Mouse (Mus musculus) hindbrain, embryonic 10.5 days (tissue): Measurements from ENCODE around the gene Gm15217. TPM values are rescaled to one million over a fixed set of nuclear protein-coding genes. Genes with fewer than 3 reads are reported as not detected.

Source experiments
- DNase-seq: peaks from one replicate; pipeline ENCODE4 v3.0.0-alpha.2; 2017; ENCODE audit warnings: low spot score
- H3K27ac ChIP-seq: fragments of 300-500 bp; sonication (generic); 2 replicates; pipeline ENCODE4 v1.5.1; 2016; ENCODE audit warnings: mild to moderate bottlenecking, moderate library complexity
- H3K27me3 ChIP-seq: fragments of 300-500 bp; sonication (generic); 2 replicates; pipeline ENCODE4 v1.6.1; 2016; ENCODE audit warnings: mild to moderate bottlenecking; ENCODE audit not compliant: poor library complexity, insufficient read depth, severe bottlenecking
- H3K36me3 ChIP-seq: fragments of 300-500 bp; sonication (generic); 2 replicates; pipeline ENCODE4 v1.6.1; 2016; ENCODE audit warnings: mild to moderate bottlenecking, moderate library complexity
- H3K4me1 ChIP-seq: fragments of 300-500 bp; sonication (generic); replicated peaks from 2 replicates; pipeline ENCODE4 v1.6.1; 2016; ENCODE audit warnings: mild to moderate bottlenecking
- H3K4me3 ChIP-seq: fragments of 300-500 bp; sonication (generic); 2 replicates; pipeline ENCODE4 v1.5.1; 2016; ENCODE audit warnings: mild to moderate bottlenecking, moderate library complexity
- H3K9me3 ChIP-seq: fragments of 300-500 bp; sonication (generic); 2 replicates; pipeline ENCODE4 v1.6.1; 2016; ENCODE audit warnings: mild to moderate bottlenecking, moderate library complexity
- WGBS: fragments of 180-500 bp; shearing (Covaris S2); methylation state at CpG from one replicate; pipeline ENCODE4 v1.1.7; 2016; 5-methylcytosine and 5-hydroxymethylcytosine counted together
- polyA plus RNA-seq: library from polyadenylated mRNA; unstranded; fragments of >200 nt; fragmentation: Nextera tagmentation; extraction: Ambion mirVana; gene quantifications from 2 replicates; pipeline ENCODE4 v1.2.1, GENCODE M21; 2016

Gm15217 gene
- not detected in 2 replicates for polyA plus RNA-seq

GRCm38 (mm10) chr14:46379285-46379684, at the start of gene Gm15217:
Gene Gm15217 (plus strand): TSS chr14:46379414.
- WGBS, result 86% methylated on average over 12 of the region's 12 CpGs
- H3K36me3 ChIP-seq, result peaks cover 5% of the 10 kb centered on the region; the same call in 1 of the 2 replicates
- peak within 1 kb of the TSS; percentile 60 for H3K27ac ChIP-seq
- H3K4me3 ChIP-seq, result peak within 1 kb of the TSS; percentile 49
- peaks cover 11% of the 10 kb centered on the region for H3K4me1 ChIP-seq
- peaks cover 75% of the 10 kb centered on the region for H3K27me3 ChIP-seq
- no peak for DNase-seq
- no peaks in the 10 kb centered on the region for H3K9me3 ChIP-seq

GRCm38 (mm10) chr14:46333421-46334237, 45.6 kb upstream of the Gm15217 start:
- WGBS, result 88% methylated on average over 8 of the region's 8 CpGs
- H3K27ac ChIP-seq, result no peak overlapping the region
- no peak for DNase-seq

GRCm38 (mm10) chr14:46338801-46339200, 40.4 kb upstream of the Gm15217 start:
- Histone ChIP-seq H3K4me3 (no peak overlapping the region), H3K27me3 (no peaks in the 10 kb centered on the region), H3K27ac (no peak overlapping the region), H3K9me3 (no peaks in the 10 kb centered on the region), H3K4me1 (no peaks in the 10 kb centered on the region), H3K36me3 (no peaks in the 10 kb centered on the region)
- no peak for DNase-seq
- WGBS, result 82% methylated on average over 11 of the region's 11 CpGs

More at GRCm38 (mm10) chr14:46333421-46334237, 45.6 kb upstream of the Gm15217 start:
- Histone ChIP-seq H3K4me1 (no peaks in the 10 kb centered on the region), H3K36me3 (no peaks in the 10 kb centered on the region), H3K9me3 (no peaks in the 10 kb centered on the region), H3K27me3 (no peaks in the 10 kb centered on the region), H3K4me3 (no peak overlapping the region)

GRCm38 (mm10) chr14:46344750-46345149, 34.5 kb upstream of the Gm15217 start:
- no peak overlapping the region for H3K27ac ChIP-seq
- peaks cover 5% of the 10 kb centered on the region; the same call in 1 of the 2 replicates for H3K9me3 ChIP-seq
- no peaks in the 10 kb centered on the region for H3K27me3 ChIP-seq
- H3K4me1 ChIP-seq, result no peaks in the 10 kb centered on the region
- no peak for DNase-seq
- no peak overlapping the region for H3K4me3 ChIP-seq
- H3K36me3 ChIP-seq, result no peaks in the 10 kb centered on the region

GRCm38 (mm10) chr14:46357286-46357685, 21.9 kb upstream of the Gm15217 start:
- Histone ChIP-seq H3K36me3 (no peaks in the 10 kb centered on the region), H3K27ac (no peak overlapping the region), H3K4me1 (no peaks in the 10 kb centered on the region), H3K9me3 (no peaks in the 10 kb centered on the region), H3K4me3 (no peak overlapping the region), H3K27me3 (no peaks in the 10 kb centered on the region)
- WGBS, result 90% methylated on average over 7 of the region's 7 CpGs
- no peak for DNase-seq

- WGBS, result 86% methylated on average over 8 of the region's 8 CpGs
- Histone ChIP-seq H3K27ac (no peak overlapping the region), H3K9me3 (no peaks in the 10 kb centered on the region), H3K4me1 (no peaks in the 10 kb centered on the region), H3K36me3 (no peaks in the 10 kb centered on the region), H3K4me3 (no peak overlapping the region), H3K27me3 (no peaks in the 10 kb centered on the region)
- DNase-seq, result no peak
Observed at GRCm38 (mm10) chr14:46357696-46358095, 21.5 kb upstream of the Gm15217 start.

- DNase-seq, result no peak
- no peaks in the 10 kb centered on the region for H3K4me1 ChIP-seq
- H3K4me3 ChIP-seq, result no peak overlapping the region
- H3K9me3 ChIP-seq, result no peaks in the 10 kb centered on the region
- no peak overlapping the region for H3K27ac ChIP-seq
- no peaks in the 10 kb centered on the region for H3K36me3 ChIP-seq
- 38% methylated on average over 10 of the region's 10 CpGs for WGBS
- H3K27me3 ChIP-seq, result no peaks in the 10 kb centered on the region
Observed at GRCm38 (mm10) chr14:46363209-46363608, 16.0 kb upstream of the Gm15217 start.

GRCm38 (mm10) chr14:46372452-46372851, 6.8 kb upstream of the Gm15217 start:
- Histone ChIP-seq H3K27ac (no peak overlapping the region), H3K4me1 (no peaks in the 10 kb centered on the region), H3K36me3 (no peaks in the 10 kb centered on the region), H3K4me3 (no peak overlapping the region), H3K27me3 (0 out of 2 replicates have a peak, but pooled peaks cover 9% of the 10 kb centered on the region), H3K9me3 (no peaks in the 10 kb centered on the region)
- DNase-seq, result no peak
- WGBS, result 47% methylated on average over 9 of the region's 9 CpGs

GRCm38 (mm10) chr14:46375796-46376195, 3.4 kb upstream of the Gm15217 start:
- WGBS, result 87% methylated on average over 5 of the region's 5 CpGs

GRCm38 (mm10) chr14:46380286-46380721, 1.1 kb downstream of the Gm15217 start:
- DNase-seq, result peak; percentile 52
- H3K27me3 ChIP-seq, result peaks cover 85% of the 10 kb centered on the region
- peak overlapping the region; percentile 60 for H3K27ac ChIP-seq
- no peaks in the 10 kb centered on the region for H3K9me3 ChIP-seq
- WGBS, result 3% methylated on average over 31 of the region's 31 CpGs
- H3K36me3 ChIP-seq, result peaks cover 5% of the 10 kb centered on the region; the same call in 1 of the 2 replicates
- peaks cover 17% of the 10 kb centered on the region for H3K4me1 ChIP-seq
- peak overlapping the region; percentile 49 for H3K4me3 ChIP-seq

More at GRCm38 (mm10) chr14:46375796-46376195, 3.4 kb upstream of the Gm15217 start:
- Histone ChIP-seq H3K4me3 (no peak overlapping the region), H3K27ac (no peak overlapping the region), H3K27me3 (peaks cover 40% of the 10 kb centered on the region), H3K36me3 (no peaks in the 10 kb centered on the region), H3K4me1 (peaks cover 8% of the 10 kb centered on the region), H3K9me3 (no peaks in the 10 kb centered on the region)
- DNase-seq, result no peak

- no peak for DNase-seq
- H3K27ac ChIP-seq, result no peak overlapping the region
- H3K9me3 ChIP-seq, result no peaks in the 10 kb centered on the region
- H3K36me3 ChIP-seq, result peaks cover 5% of the 10 kb centered on the region; the same call in 1 of the 2 replicates
- WGBS, result 28% methylated on average over 6 of the region's 6 CpGs
- peaks cover 93% of the 10 kb centered on the region for H3K27me3 ChIP-seq
- H3K4me1 ChIP-seq, result peaks cover 29% of the 10 kb centered on the region
- H3K4me3 ChIP-seq, result no peak overlapping the region
Observed at GRCm38 (mm10) chr14:46381457-46381856, 2.2 kb downstream of the Gm15217 start.

GRCm38 (mm10) chr14:46384946-46385691, 5.9 kb downstream of the Gm15217 start:
- H3K36me3 ChIP-seq, result peaks cover 5% of the 10 kb centered on the region; the same call in 1 of the 2 replicates
- H3K27ac ChIP-seq, result peak overlapping the region; percentile 56; the same call in 1 of the 2 replicates
- peaks cover 100% of the 10 kb centered on the region for H3K27me3 ChIP-seq
- DNase-seq, result peak; percentile 54
- H3K4me1 ChIP-seq, result peaks cover 54% of the 10 kb centered on the region
- no peaks in the 10 kb centered on the region for H3K9me3 ChIP-seq
- peak overlapping the region; percentile 63 for H3K4me3 ChIP-seq
- 11% methylated on average over 14 of the region's 14 CpGs for WGBS
